Mouse (Mus musculus) mesoderm, embryonic 11.5 days (tissue): ENCODE measurements around the gene L3mbtl1.
A peak's percentile ranks its signal among the peaks of the same experiment; 100 is the strongest.

Experiments
- DNase-seq: peaks from one replicate; pipeline ENCODE4 v3.0.0-alpha.2; 2012; ENCODE audit warnings: low read depth, low spot score

Gene L3mbtl1

GRCm38 (mm10) chr2:162943931-162944330, 659 bp downstream of the L3mbtl1 start:
- no peak for DNase-seq

DNA sequence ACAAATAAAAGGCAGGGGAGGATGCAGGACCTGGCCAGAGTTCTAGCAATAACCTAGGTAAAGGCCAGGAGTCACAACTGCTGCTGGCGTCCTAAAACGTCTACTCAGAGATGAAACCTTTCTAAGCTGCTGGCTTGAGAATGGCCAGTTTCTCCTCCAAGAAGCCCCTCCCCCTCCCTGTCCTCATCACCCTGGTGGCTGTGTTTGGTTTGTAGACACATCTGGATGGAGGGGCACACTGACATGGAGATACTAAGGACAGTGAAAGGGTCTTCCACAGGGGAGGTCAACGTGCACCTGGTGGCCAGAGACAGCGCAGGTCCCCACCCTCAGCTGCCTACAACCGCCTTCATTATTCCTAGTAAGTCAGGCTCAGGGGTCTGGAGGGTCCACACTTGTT, 3.7 kb downstream of the L3mbtl1 start:
- DNase-seq: no peak

GRCm38 (mm10) chr2:162947736-162948135, 4.5 kb downstream of the L3mbtl1 start:
- DNase-seq: no peak

- no peak for DNase-seq
Observed at GRCm38 (mm10) chr2:162948221-162948620, 4.9 kb downstream of the L3mbtl1 start.

- no peak for DNase-seq
Observed at GRCm38 (mm10) chr2:162950776-162951175, 7.5 kb downstream of the L3mbtl1 start.

DNA sequence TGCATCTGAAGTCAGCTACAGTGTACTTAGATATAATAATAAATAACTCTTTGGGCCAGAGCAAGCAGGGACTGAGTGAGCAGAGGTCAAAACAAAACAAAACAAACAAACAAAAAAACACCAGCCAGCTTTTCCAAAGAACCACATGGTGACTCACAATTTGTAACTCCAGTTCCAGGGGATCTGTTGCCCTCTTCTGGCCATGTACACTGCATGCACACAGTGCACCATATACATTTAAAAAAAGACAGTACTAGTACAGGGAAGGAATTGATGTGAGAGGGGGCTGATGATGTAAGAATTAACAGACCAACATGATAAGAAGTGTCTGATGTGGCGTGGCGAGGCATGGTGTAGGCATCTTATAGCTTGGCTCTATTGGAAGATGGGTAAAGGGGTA, 13.6 kb downstream of the L3mbtl1 start:
- DNase-seq: no peak

DNA sequence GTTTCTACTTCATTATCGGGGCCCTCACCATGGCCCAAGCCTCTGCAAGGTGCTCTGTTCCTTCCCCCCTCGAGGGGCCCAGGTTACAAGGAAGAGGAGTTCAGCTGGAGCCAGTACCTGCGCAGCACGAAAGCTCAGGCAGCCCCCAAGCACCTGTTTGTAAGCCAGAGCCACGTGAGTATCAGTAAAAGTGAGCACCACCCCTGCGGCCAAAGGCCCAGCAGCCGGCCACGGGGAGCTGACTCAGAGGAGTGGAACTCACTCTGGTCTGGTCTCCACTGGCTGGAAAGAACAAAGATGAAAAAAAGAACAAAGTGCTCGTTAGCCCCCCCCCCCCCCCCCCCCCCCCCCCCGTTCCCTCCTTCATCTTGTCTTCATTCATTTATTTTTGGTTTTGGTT, 18.0 kb downstream of the L3mbtl1 start:
- DNase-seq: no peak

GRCm38 (mm10) chr2:162966734-162967133, 23.5 kb downstream of the L3mbtl1 start:
- no peak for DNase-seq

DNA sequence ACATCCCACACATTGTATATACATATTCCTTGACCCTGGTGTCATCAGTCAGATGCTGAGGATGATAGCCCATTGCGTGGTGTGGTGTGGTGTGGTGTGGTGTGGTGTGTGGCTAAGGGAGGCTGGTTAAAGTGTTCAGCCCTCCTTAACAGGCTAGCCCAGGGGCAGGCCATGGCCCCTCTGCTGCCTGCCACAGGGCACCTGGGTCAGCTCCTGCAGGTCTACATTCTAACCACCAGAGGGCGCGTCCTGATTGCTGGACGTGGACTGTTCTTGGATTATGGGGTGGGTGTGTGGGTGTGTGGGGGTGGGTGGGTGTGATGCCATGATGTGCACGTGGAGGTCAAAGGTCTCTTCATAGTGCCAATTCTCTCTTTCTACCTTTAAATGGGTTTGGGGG, 25.1 kb downstream of the L3mbtl1 start:
- DNase-seq: peak; percentile 72

DNA sequence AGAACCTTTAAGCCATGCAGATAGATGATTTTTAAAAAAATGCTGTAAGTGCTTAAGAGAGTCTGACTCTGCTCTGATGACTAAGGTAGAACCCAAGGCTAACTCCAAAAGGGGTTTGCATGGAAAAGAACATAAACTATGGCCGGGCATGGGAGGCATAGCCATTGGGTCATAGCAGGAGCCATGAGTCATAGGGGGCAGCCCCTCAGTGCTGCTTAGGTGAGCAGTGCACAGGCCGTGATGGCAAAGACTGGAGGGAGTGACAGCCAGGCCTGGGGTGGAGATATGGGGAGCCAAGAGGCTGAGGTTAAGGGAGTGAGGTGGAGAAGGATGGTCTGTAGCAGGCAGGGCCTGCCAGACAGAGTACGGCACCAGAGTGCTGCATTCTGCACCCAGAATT, 25.8 kb downstream of the L3mbtl1 start:
- no peak for DNase-seq

DNA sequence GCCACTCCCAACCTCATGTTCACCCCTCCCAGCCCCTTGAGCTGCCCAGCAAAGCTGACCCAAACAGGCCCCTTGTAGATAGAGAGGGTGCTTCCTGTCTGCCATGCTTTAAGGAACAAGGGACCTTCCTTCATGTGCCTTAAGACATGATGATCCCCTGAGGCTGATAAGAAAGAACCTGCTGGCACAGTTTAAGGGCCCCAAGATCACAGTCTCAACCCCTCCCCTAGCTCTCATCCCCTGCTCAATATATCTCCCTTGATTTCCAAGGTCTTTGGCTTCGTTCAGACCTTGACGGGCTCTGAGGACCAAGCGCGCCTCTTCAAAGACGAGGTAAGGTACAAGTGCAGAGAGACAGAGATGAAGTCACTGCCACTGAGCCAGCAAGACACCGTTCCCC, 27.6 kb downstream of the L3mbtl1 start:
- no peak for DNase-seq

- DNase-seq: peak; percentile 47
Observed at GRCm38 (mm10) chr2:162972752-162973151, 29.5 kb downstream of the L3mbtl1 start.

DNA sequence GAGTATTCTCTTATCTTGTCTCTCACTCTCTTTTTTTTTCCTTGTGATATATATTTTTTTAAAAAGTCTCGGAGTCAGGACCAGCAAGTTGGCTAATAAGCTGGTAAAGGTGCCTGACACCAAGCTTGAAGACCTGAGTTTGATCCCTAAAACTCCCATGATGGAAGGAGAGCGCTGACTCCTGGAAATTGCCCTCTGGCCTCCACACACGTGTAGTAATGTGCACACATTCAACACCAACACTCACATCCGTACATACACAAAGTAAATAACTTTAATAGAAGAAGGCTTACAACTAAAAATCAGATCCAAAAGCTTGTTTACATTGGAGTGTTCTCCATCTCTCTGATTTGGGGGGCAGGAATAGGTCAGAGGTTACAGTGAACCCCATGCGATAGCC, 29.9 kb downstream of the L3mbtl1 start:
- DNase-seq: no peak

DNA sequence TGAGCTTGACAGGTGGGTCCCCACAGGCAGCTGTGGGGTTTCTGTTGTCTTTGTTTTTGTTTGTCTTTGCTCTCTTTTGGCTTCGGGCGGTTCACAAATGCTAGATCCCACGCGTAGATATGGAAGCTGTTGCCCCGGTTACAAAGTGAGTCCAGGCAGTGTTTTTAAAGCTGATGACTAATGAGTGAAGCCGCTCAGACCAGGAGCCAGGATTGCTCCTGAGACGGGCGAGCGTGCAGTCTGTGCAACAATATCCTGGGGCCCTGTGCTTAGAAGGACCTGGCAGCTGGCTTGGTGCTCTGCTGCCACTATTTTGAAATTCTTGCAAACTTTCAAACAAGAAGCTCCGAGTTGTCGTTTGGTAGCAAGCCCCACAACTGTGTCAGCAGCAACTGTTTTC, 30.4 kb downstream of the L3mbtl1 start:
- DNase-seq: peak; percentile 30

- DNase-seq: no peak
Observed at GRCm38 (mm10) chr2:162975157-162975775, 32.0 kb downstream of the L3mbtl1 start.

DNA sequence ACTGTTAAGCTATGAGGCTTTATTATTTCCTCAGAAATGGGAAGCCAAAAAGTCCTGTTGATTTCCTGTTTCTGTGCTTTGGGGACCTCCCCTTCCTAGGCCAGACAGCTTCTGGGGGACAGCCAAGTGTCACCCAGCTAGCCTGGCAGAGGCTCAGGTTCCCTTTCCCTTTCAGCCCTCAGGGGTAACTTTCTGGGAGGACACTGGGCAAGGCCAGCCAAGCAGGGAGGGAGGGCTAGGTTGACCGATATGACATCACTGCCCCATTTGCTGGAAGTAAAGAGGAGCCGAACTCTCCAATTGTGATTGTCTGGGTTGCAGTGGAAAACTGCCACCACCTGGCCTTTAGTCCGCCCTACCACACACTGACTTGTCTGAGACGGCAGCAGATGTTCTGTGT, 32.7 kb downstream of the L3mbtl1 start:
- no peak for DNase-seq

DNA sequence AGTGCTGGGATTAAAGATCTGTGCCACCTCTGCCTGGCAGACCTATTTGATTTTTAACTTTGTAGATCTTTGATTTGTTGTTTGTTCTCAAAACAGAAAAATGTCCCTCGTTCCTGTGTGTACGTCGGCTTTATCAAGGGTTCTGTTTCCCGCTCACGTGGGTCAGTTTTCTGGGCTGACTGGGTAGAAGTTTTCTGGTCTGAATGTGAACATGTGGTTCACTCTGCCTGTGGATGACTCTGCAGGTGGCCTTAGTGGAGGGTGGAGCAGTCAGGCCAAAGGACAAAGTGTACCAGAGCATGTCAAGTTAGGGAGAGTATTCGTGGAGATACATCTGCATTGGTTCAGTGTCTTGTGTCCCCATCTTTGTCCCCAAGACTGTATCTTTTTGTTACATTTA, 41.1 kb downstream of the L3mbtl1 start:
- DNase-seq: no peak

- no peak for DNase-seq
Observed at GRCm38 (mm10) chr2:162985923-162986322, 42.7 kb downstream of the L3mbtl1 start.

- no peak for DNase-seq
Observed at GRCm38 (mm10) chr2:162986764-162987163, 43.5 kb downstream of the L3mbtl1 start.

DNA sequence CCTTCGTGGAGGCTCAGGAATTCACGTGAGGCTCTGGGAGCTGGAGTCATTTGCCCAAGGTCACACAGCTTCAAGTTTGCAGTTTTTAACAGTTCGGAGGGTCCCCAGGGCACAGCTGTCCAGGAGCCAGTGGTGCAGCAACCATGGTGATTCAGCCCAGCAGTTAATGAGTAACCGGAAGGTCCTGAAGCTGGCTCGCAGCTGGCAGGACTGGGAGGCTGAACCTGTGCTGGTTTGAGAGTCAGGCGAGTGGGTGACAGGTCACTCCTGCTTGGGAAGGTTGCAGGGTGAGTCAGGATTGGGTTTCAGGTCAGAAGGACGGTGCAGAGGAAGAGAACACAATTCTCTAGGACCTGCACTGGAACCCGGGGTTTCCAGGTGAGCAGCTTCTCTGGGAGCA, 43.9 kb downstream of the L3mbtl1 start, which contains the start of gene Sgk2:
Sgk2 (plus strand) TSS at position 113 of the 400 bp plus-strand sequence.
- DNase-seq: no peak

- no peak for DNase-seq
Observed at GRCm38 (mm10) chr2:162988235-162988634, 45.0 kb downstream of the L3mbtl1 start.

DNA sequence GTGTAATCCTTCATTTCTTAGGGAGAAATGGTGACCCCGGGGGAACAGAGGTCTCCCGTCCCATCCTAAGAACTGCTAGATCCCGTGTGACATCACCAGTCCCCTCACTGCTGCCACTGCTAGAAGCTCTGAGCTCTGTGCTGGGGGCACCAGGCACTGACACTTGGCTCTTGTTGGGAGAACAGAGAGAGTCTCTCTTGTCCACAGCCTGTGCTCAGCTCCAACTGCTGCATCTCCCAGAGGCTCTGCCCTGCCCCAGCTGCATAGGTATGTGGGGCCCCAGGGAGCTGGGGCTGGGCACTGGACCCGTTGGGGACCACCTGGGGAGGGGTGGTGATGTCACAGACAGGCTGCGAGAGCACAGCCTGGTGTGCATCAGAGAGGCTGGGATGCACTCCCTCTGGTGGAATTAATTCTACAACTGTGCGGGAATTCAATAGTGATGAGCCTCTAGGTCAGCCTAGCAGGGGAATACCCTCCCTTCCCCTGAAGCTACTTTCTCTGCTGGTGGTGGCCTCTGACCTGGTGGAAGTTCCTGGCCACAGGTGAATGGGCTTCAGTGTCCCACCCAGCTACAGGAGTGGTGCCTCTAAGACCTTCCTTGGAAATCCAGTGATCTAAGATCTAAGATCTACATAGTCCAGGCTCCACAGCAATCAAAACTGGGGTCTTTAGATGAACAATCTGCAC, 48.3 kb downstream of the L3mbtl1 start:
- DNase-seq: no peak

- DNase-seq: no peak
Observed at GRCm38 (mm10) chr2:162992084-162992437, 48.8 kb downstream of the L3mbtl1 start.
